Mouse (Mus musculus): ENCODE measurements around the gene Ssr2. TPM values are rescaled to one million over a fixed set of nuclear protein-coding genes. Genes with fewer than 3 reads are reported as not detected.
"Not testable (repeated sequence)": the region's sequence is repeated elsewhere in the genome, so short reads cannot be mapped to it uniquely, and the experiment has no call there.

Gene Ssr2
- total RNA-seq, 2 experiments from 2014 or later: 95.9 to 108 TPM

- DNase-seq: no peak
- intact Hi-C loops (cut with DNase I): loop anchor here (5.0 kb wide), 1 partner anchor 144 kb away; no protein-coding TSS in a partner anchor
Measured at GRCm38 (mm10) chr3:88592942-88593576, 17.4 kb downstream of the Ssr2 start.

GRCm38 (mm10) chr3:88593893-88594580 is 18.4 kb downstream of the Ssr2 start:
- intact Hi-C loops (cut with DNase I): loop anchor here (5.0 kb wide), 1 partner anchor 143 kb away; no protein-coding TSS in a partner anchor
- DNase-seq: no peak

GRCm38 (mm10) chr3:88596547-88596946 is 20.9 kb downstream of the Ssr2 start:
- intact Hi-C loops (cut with DNase I); DNase-seq: not testable (repeated sequence)

- intact Hi-C loops (cut with DNase I): no loop called here
- DNase-seq: no peak
Measured at GRCm38 (mm10) chr3:88602466-88602865, 26.8 kb downstream of the Ssr2 start.

GRCm38 (mm10) chr3:88603714-88604161 is 28.1 kb downstream of the Ssr2 start:
- peak; percentile 79 to 83 for DNase-seq
- intact Hi-C loops (cut with DNase I): no loop called here

GRCm38 (mm10) chr3:88604863-88605262 is 29.2 kb downstream of the Ssr2 start:
- no peak for DNase-seq
- intact Hi-C loops (cut with DNase I): loop anchor here (1.0 kb wide), 1 partner anchor 17 kb away; no protein-coding TSS in a partner anchor

- not testable (repeated sequence) for DNase-seq
- intact Hi-C loops (cut with DNase I): loop anchor here (1.0 kb wide), 1 partner anchor 17 kb away; no protein-coding TSS in a partner anchor
Measured at GRCm38 (mm10) chr3:88605666-88606065, 30.0 kb downstream of the Ssr2 start, which contains the start of gene Arhgef2. Gene Arhgef2, plus strand, starts transcription at chr3:88605966.

- intact Hi-C loops (cut with DNase I): loop anchor here (1.0 kb wide), 1 partner anchor 31 kb away; no protein-coding TSS in a partner anchor
Measured at GRCm38 (mm10) chr3:88607065-88607757, 31.5 kb downstream of the Ssr2 start.

GRCm38 (mm10) chr3:88607758-88608138 is 32.1 kb downstream of the Ssr2 start:
- intact Hi-C loops (cut with DNase I): loop anchor here (1.0 kb wide), 1 partner anchor 31 kb away; no protein-coding TSS in a partner anchor
- no peak for DNase-seq

More at GRCm38 (mm10) chr3:88607065-88607757, 31.5 kb downstream of the Ssr2 start:
- DNase-seq: peak; percentile 90 to 94

GRCm38 (mm10) chr3:88609066-88609465 is 33.4 kb downstream of the Ssr2 start:
- intact Hi-C loops (cut with DNase I): no loop called here
- no peak for DNase-seq

- intact Hi-C loops (cut with DNase I): no loop called here
Measured at GRCm38 (mm10) chr3:88614418-88614817, 38.7 kb downstream of the Ssr2 start.

GRCm38 (mm10) chr3:88615117-88615516 is 39.4 kb downstream of the Ssr2 start:
- no peak for DNase-seq
- intact Hi-C loops (cut with DNase I): no loop called here

More at GRCm38 (mm10) chr3:88614418-88614817, 38.7 kb downstream of the Ssr2 start:
- DNase-seq: no peak

- intact Hi-C loops (cut with DNase I): no loop called here
- DNase-seq: peak; percentile 75 to 84
Measured at GRCm38 (mm10) chr3:88615902-88616391, 40.3 kb downstream of the Ssr2 start.

GRCm38 (mm10) chr3:88616951-88617500 is 41.4 kb downstream of the Ssr2 start:
- intact Hi-C loops (cut with DNase I): no loop called here
- DNase-seq: no peak

- intact Hi-C loops (cut with DNase I): loop anchor here (2.0 kb wide), 1 partner anchor 19 kb away; no protein-coding TSS in a partner anchor
- DNase-seq: no peak
Measured at GRCm38 (mm10) chr3:88618074-88618871, 42.6 kb downstream of the Ssr2 start.

- peak in 1 of 2 experiments; percentile 30 for DNase-seq
- intact Hi-C loops (cut with DNase I): loop anchor here (2.0 kb wide), 1 partner anchor 17 kb away; no protein-coding TSS in a partner anchor
Measured at GRCm38 (mm10) chr3:88619113-88620097, 43.7 kb downstream of the Ssr2 start.

GRCm38 (mm10) chr3:88620146-88620991 is 44.7 kb downstream of the Ssr2 start:
- DNase-seq: peak in 1 of 2 experiments; percentile 6
- intact Hi-C loops (cut with DNase I): no loop called here

All from heart, postnatal 14 days (tissue).